Mouse (Mus musculus) macrophage (primary cell): ENCODE measurements around the gene Mrps27. TPM values are rescaled to one million over a fixed set of nuclear protein-coding genes. Genes with fewer than 3 reads are reported as not detected.
"Not testable (repeated sequence)": the region's sequence is repeated elsewhere in the genome, so short reads cannot be mapped to it uniquely, and the experiment has no call there.

ENCODE experiments used
- H3K27ac ChIP-seq: fragments of 350-480 bp; formaldehyde crosslinking; 2 replicates; pipeline ENCODE4 v1.9.0; 2021
- H3K36me3 ChIP-seq: fragments of 350-480 bp; formaldehyde crosslinking; 2 replicates; pipeline ENCODE4 v1.9.0; 2021; ENCODE audit errors: inconsistent target
- H3K4me3 ChIP-seq: fragments of 350-480 bp; formaldehyde crosslinking; 2 replicates; pipeline ENCODE4 v1.9.0; 2021; ENCODE audit errors: inconsistent target
- H3K79me2 ChIP-seq: fragments of 350-480 bp; formaldehyde crosslinking; 2 replicates; pipeline ENCODE4 v1.9.0; 2021; ENCODE audit errors: inconsistent target
- WGBS: methylation state at CpG from one replicate; pipeline ENCODE4 v1.1.7; 2026; ENCODE audit warnings: inconsistent platforms; ENCODE audit not compliant: missing documents; 5-methylcytosine and 5-hydroxymethylcytosine counted together
- polyA plus RNA-seq: library from polyadenylated mRNA; stranded (reverse); fragments of 250-400 nt; gene quantifications from 3 replicates; pipeline ENCODE4 v1.2.4, GENCODE M21; 2018; ENCODE audit warnings: inconsistent platforms

The Mrps27 gene
- polyA plus RNA-seq, 1 experiment from 2014 or later, result 12.5 TPM

- H3K27ac ChIP-seq, result peak overlapping the region; percentile 58
- H3K4me3 ChIP-seq, result no peak overlapping the region
- H3K36me3 ChIP-seq, result peaks cover 56% of the 10 kb centered on the region
- H3K79me2 ChIP-seq, result no peaks in the 10 kb centered on the region
- 42% methylated on average over 7 of the region's 7 CpGs for WGBS
These were observed 20.8 kb upstream of the Mrps27 start for GRCm38 (mm10) chr13:99323632-99324336.

- Histone ChIP-seq H3K36me3 (peaks cover 57% of the 10 kb centered on the region), H3K27ac (peak overlapping the region; percentile 56)
- not testable (repeated sequence) for H3K4me3 ChIP-seq, H3K79me2 ChIP-seq
- 95% methylated on average over 8 of the region's 8 CpGs for WGBS
These were observed 20.3 kb upstream of the Mrps27 start for GRCm38 (mm10) chr13:99324337-99324685.

GRCm38 (mm10) chr13:99331255-99331654, 13.3 kb upstream of the Mrps27 start:
- Histone ChIP-seq H3K27ac (no peak overlapping the region), H3K36me3 (peaks cover 68% of the 10 kb centered on the region), H3K79me2 (no peaks in the 10 kb centered on the region), H3K4me3 (no peak overlapping the region)
- 91% methylated on average over 4 of the region's 4 CpGs for WGBS

GRCm38 (mm10) chr13:99337510-99337909, 7.1 kb upstream of the Mrps27 start:
- H3K36me3 ChIP-seq, result peaks cover 55% of the 10 kb centered on the region
- WGBS, result under 1% methylated on average over 6 of the region's 6 CpGs
- H3K79me2 ChIP-seq, result peaks cover 37% of the 10 kb centered on the region; the same call in 1 of the 2 replicates
- peak overlapping the region; percentile 3; the same call in 1 of the 2 replicates for H3K4me3 ChIP-seq
- H3K27ac ChIP-seq, result peak overlapping the region; percentile 72

GRCm38 (mm10) chr13:99341504-99341903, 3.1 kb upstream of the Mrps27 start:
- H3K36me3 ChIP-seq, result peaks cover 38% of the 10 kb centered on the region

GRCm38 (mm10) chr13:99343876-99344598, 549 bp upstream of the Mrps27 start:
- H3K4me3 ChIP-seq, result peak overlapping the region; percentile 97
- H3K79me2 ChIP-seq, result peaks cover 72% of the 10 kb centered on the region
- WGBS, result 2% methylated on average over 29 of the region's 30 CpGs
- H3K27ac ChIP-seq, result peak overlapping the region; percentile 65
- H3K36me3 ChIP-seq, result peaks cover 42% of the 10 kb centered on the region

More at GRCm38 (mm10) chr13:99341504-99341903, 3.1 kb upstream of the Mrps27 start:
- 97% methylated on average over 6 of the region's 6 CpGs for whole genome bisulfite sequencing
- no peak overlapping the region for H3K27ac ChIP-seq
- H3K79me2 ChIP-seq, result peaks cover 73% of the 10 kb centered on the region
- H3K4me3 ChIP-seq, result no peak overlapping the region

- peaks cover 5% of the 10 kb centered on the region for H3K36me3 ChIP-seq
- no peak overlapping the region for H3K27ac ChIP-seq
- no peak overlapping the region for H3K4me3 ChIP-seq
- H3K79me2 ChIP-seq, result peaks cover 15% of the 10 kb centered on the region; the same call in 1 of the 2 replicates
- 91% methylated on average over 6 of the region's 6 CpGs for WGBS
These were observed 5.4 kb downstream of the Mrps27 start for GRCm38 (mm10) chr13:99350009-99350408.

GRCm38 (mm10) chr13:99351186-99351585, 6.6 kb downstream of the Mrps27 start:
- Histone ChIP-seq H3K27ac (no peak overlapping the region), H3K79me2 (peaks cover 4% of the 10 kb centered on the region; the same call in 1 of the 2 replicates), H3K4me3 (no peak overlapping the region), H3K36me3 (peaks cover 5% of the 10 kb centered on the region)
- WGBS, result 74% methylated on average over 8 of the region's 8 CpGs

GRCm38 (mm10) chr13:99351596-99351995, 7.0 kb downstream of the Mrps27 start:
- 94% methylated on average over 3 of the region's 3 CpGs for WGBS
- peaks cover under 1% of the 10 kb centered on the region; the same call in 1 of the 2 replicates for H3K79me2 ChIP-seq
- no peak overlapping the region for H3K4me3 ChIP-seq
- no peak overlapping the region for H3K27ac ChIP-seq
- H3K36me3 ChIP-seq, result peaks cover 5% of the 10 kb centered on the region

GRCm38 (mm10) chr13:99352758-99353489, 8.3 kb downstream of the Mrps27 start:
- H3K36me3 ChIP-seq, result peaks cover 5% of the 10 kb centered on the region
- H3K79me2 ChIP-seq, result no peaks in the 10 kb centered on the region; the same call in 1 of the 2 replicates
- whole genome bisulfite sequencing, result 12% methylated on average over 28 of the region's 28 CpGs
- peak overlapping the region; percentile 17; the same call in 1 of the 2 replicates for H3K4me3 ChIP-seq
- H3K27ac ChIP-seq, result peak overlapping the region; percentile 60

- Histone ChIP-seq H3K4me3 (peak overlapping the region; percentile 17; the same call in 1 of the 2 replicates), H3K27ac (peak overlapping the region; percentile 60), H3K36me3 (peaks cover 2% of the 10 kb centered on the region), H3K79me2 (no peaks in the 10 kb centered on the region; the same call in 1 of the 2 replicates)
- WGBS, result 16% methylated on average over 7 of the region's 7 CpGs
These were observed 8.9 kb downstream of the Mrps27 start for GRCm38 (mm10) chr13:99353490-99353851.

- H3K27ac ChIP-seq, result no peak overlapping the region
- WGBS, result 93% methylated on average over 6 of the region's 6 CpGs
- H3K4me3 ChIP-seq, result no peak overlapping the region
- no peaks in the 10 kb centered on the region; the same call in 1 of the 2 replicates for H3K36me3 ChIP-seq
- H3K79me2 ChIP-seq, result no peaks in the 10 kb centered on the region; the same call in 1 of the 2 replicates
These were observed 10.5 kb downstream of the Mrps27 start for GRCm38 (mm10) chr13:99355072-99355471.

- WGBS, result 98% methylated on average over 7 of the region's 7 CpGs
- Histone ChIP-seq H3K4me3 (no peak overlapping the region), H3K36me3 (no peaks in the 10 kb centered on the region; the same call in 1 of the 2 replicates), H3K79me2 (no peaks in the 10 kb centered on the region; the same call in 1 of the 2 replicates), H3K27ac (no peak overlapping the region)
These were observed 11.3 kb downstream of the Mrps27 start for GRCm38 (mm10) chr13:99355861-99356260.

GRCm38 (mm10) chr13:99356428-99357265, 12.1 kb downstream of the Mrps27 start:
- Histone ChIP-seq H3K27ac (no peak overlapping the region), H3K36me3 (no peaks in the 10 kb centered on the region), H3K79me2 (no peaks in the 10 kb centered on the region; the same call in 1 of the 2 replicates), H3K4me3 (no peak overlapping the region)
- WGBS, result 86% methylated on average over 9 of the region's 9 CpGs
